Mouse (Mus musculus): ENCODE data around the gene Nedd9. TPM values are rescaled to one million over a fixed set of nuclear protein-coding genes. Genes with fewer than 3 reads are reported as not detected.
A peak's percentile ranks its signal among the peaks of the same experiment; 100 is the strongest.

The Nedd9 gene
- total RNA-seq, 4 experiments from 2014 or later, result 14.0 to 30.6 (median 24.2) TPM

GRCm38 (mm10) chr13:41339653-41340351 is 147.4 kb downstream of the Nedd9 start:
- DNase-seq, result no peak

GRCm38 (mm10) chr13:41339195-41339594 is 148.0 kb downstream of the Nedd9 start:
- no peak for DNase-seq

DNA sequence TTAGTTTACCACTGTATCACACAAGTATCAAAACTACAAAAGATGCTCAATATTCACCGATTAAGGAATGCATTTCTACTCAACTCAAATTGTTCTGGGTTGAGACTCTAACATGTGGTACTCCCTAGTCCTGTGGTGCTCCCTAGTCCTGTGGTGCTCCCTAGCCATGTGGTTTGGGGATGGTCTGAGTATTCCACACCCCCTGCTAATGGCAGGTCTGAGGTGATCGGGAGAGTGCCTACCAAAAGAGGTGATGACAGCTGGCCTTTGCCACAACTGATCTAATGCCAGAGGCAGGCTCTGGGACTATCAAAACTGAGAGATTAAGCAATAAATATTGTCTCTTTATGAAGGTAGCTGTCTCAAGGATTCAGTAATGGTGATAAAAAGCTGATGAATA is 149.8 kb downstream of the Nedd9 start:
- DNase-seq, result no peak

GRCm38 (mm10) chr13:41336260-41336659 is 150.9 kb downstream of the Nedd9 start:
- DNase-seq, result peak; percentile 83

DNA sequence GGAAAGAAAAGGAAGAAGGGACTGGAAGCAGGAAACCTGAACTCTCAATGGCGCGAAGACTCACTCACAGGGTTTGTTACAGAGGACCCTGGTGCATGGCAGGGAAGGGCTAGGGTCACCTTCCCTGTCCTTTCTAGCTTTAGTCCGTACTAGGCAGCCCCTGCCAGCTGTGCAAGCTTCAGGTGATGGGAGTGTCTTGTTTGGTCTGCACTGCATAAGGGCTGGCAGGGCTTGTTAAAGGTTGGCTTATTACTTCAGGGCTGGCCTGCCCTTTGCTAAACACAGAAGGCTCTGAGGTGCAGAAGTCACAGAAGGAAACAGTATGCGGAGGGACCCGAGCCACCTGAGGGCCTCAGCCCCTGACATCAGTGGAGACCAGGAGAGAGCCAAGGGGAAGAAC is 151.4 kb downstream of the Nedd9 start:
- no peak for DNase-seq

- DNase-seq, result no peak
These were observed 152.5 kb downstream of the Nedd9 start for GRCm38 (mm10) chr13:41334641-41335000.

GRCm38 (mm10) chr13:41333889-41334640 is 153.1 kb downstream of the Nedd9 start:
- no peak for DNase-seq

DNA sequence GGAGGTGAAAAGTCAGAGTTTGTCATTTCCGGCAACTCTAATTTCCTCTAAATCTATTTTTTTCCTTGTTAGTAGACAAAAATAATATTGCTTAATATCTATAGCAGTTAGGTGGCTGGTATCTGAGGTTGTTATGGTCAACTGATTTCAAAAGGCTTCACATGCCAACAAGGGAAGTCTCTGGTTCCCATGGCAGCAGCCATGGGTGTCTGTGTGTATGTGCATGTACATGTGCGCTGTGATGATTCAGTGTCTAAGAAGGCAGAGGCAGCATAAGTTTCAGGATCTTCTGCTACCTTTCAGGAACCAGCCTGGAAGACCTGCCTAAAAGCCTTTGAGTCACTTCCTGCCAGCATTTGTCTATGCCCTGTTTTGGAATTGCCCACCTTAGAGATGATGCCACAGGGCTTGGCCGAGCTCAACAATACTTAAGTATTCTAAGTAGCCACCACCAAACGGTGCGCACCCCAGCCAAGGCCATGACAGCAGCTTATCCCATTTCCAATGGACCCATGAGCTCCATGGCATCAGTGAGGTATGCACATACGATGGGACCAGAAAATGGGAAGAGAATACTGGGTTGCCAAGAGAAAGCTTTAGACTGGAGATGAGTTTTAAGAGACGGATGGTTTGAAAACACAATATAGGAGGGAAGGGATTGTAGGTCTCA is 155.4 kb downstream of the Nedd9 start:
- DNase-seq, result no peak

DNA sequence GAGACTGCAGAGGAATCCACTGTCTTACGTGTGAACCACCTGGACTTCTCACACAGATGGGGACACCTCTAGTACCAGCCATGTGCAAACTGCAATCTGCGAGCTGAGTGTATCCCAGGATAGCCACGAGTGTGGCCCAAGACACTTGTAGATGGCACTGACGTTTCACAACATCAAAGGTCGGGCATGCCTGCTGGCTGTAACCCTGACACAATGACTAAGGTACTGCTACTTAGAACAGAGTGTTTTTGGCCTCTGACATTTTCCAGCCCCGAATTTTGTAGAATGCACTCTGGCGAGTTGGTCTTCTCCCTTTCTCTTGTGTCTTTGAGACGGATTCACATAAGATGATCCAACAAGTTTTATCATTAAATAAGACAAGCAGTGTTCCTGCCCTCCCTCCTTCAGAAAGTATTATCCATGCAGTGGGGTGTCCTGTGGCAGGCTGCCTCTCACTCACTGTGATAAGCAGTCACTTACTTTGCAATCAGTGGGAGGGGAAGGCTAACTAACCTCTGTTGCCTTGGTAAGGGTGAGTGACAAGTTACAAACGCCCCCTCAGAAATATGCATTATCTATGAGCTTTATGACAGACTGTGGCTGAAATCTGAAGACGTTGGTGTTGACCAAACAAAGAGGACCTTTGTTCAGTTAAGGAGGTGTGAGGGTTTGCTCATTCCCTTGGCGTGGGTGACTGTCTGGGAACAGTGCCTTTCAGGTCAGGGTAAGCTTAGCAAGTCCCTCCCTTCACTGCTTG is 156.4 kb downstream of the Nedd9 start:
- DNase-seq, result no peak

- no peak for DNase-seq
These were observed 157.1 kb downstream of the Nedd9 start for GRCm38 (mm10) chr13:41330051-41330450.

DNA sequence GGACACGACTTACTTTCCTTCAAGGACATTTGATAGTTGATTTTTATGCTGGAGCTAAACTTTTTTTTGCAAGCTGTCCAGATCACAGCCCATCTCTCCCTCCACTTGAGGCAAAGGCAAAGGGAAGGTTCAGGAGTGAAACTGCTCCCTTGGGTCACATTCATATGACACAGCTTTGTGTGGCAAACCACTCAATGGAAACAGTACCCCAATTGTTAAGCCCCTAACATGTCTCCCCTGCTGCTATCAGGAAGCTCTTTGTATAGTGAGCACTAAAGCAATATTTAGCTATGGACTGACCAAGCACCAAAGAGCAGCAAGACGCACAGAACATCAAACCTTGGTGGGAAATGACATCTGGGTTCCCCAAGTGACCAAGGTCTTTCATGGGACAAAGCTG is 158.7 kb downstream of the Nedd9 start:
- DNase-seq, result no peak

- no peak for DNase-seq
These were observed 159.6 kb downstream of the Nedd9 start for GRCm38 (mm10) chr13:41327546-41327945.

DNA sequence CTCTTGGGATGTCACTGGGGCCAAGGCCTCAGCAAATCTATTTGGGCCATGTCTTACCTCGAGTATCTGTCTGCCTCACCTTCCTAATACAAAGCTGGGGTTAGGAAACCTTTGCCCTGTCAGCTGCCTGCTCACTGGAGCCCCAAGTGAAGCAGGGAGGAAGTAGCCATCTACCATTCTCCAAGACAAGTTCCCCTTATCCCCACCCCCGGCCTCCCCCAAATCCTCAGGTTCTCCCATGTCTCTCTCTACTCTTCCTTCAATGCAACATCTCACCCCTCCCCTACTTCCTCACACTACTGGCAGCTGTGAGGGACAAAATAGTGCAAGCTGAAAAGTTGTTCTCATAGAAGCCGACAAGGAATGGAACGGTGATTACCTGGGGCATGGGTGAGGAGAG is 161.0 kb downstream of the Nedd9 start:
- no peak for DNase-seq

- no peak for DNase-seq
These were observed 161.8 kb downstream of the Nedd9 start for GRCm38 (mm10) chr13:41325346-41325745.

DNA sequence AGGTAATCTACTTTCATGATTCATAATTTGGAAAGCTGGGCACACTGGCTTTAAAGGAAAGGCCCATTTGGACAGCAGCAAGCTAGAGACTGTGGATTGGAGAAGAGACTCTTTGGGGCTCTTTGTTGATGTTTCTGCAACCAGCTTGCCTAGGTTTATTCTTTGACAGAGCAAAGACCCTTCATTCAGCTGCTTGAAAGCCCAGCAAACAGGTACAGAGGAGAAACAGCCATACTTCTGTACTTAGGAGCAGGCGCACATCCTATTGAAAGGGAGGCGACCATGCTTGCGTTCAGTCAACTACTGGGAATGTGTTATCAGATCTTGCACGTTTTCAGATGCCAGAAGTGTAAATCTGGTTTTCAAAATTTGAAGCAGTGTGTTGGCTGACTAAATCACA is 162.5 kb downstream of the Nedd9 start:
- DNase-seq, result no peak

DNA sequence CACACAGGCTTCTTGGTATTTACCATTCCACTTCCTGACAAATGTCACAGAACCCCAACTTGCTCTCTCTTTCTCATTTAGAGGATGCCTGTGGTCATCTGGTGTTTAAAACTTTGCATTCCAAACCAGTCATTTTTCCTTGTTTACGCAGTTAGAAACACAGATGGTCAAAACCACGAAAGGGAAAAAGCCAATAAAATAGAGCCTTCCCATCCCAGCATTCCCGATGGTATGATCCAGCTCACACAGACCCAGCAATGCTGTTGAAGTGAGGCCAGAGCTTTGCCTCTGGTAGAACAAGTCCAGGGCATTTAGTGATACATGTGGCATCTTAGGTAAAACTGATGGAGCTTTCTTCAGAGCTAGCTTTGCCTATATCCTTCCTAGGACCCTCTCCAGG is 165.7 kb downstream of the Nedd9 start:
- DNase-seq, result no peak

GRCm38 (mm10) chr13:41320749-41321148 is 166.4 kb downstream of the Nedd9 start:
- DNase-seq, result no peak

DNA sequence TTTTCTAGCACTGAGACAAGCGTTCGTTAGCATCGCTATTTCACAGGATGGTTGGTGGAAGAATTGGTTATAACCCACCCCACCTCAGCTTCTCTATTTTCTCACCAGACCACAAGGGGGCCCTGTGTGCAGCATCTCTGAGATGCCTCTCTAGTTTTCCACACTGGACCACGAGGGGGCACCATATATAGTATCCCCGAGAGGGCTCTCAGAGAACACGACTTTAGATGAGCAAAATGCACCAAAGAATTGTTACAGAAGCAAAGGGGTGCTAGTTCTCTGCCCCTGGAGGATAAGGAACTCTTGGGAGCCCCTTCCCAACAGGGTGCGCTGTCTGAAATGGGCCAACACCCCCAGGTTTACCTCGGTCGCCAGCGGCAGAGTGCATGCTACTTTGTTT is 184.4 kb downstream of the Nedd9 start:
- DNase-seq, result peak; percentile 58

DNA sequence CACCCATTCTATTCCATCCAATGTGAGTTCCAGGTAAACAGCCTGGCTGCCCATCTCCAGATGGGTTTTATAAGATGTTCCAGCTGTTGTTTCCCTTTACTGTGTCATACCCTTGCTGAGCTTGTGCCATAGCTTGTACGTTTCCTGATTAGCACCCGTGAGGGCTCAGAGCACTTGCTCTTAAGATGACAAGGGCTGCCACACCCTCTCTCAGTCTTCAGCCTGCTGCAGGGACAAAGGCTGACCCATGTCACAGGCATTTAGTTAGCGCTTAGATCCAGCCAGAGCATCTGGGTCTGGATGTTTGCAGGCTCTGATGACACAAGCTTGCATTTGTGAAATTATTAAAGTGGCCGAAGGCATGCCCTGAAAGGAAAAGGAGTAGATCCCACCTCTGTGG is 187.1 kb downstream of the Nedd9 start:
- DNase-seq, result no peak

DNA sequence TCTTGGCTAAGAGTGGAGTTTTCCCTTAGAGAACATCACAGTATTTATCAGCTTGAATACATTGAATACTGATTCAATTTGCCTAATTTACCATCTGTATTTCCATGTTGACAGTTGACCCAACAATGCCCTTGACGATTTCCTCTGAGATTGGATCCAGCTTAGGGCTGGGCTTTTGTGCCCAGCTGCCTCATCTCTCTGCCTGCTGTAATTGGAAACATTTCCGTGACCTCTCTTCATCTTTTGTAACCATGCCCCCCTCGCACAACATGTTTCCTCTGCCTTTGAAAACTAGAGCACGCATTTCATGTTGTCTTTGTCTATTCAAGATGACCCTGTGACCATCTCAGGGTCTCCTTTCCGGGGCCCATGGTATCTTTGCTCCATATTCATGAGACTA is 188.2 kb downstream of the Nedd9 start:
- DNase-seq, result no peak

- DNase-seq, result no peak
These were observed 188.6 kb downstream of the Nedd9 start for GRCm38 (mm10) chr13:41298533-41298932.

DNA sequence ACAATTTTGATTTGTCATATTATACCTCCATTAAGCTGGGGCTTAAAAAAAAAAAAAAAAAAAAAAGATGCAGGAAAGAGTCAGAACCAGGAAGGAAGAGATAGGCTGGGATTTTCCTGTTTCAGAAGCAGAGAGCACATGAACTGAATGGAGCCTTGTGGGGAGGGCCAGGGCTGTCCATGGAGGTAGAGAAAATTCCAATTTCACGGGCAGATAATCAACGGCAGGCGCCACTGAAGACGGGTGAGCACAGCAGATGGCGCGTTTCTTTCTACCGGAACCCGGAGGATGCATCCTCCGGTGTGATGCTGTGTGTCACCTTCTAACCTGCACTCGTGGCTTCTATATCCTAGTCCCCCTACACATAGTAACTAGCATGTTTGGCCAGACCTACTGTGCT is 190.8 kb downstream of the Nedd9 start:
- no peak for DNase-seq

DNA sequence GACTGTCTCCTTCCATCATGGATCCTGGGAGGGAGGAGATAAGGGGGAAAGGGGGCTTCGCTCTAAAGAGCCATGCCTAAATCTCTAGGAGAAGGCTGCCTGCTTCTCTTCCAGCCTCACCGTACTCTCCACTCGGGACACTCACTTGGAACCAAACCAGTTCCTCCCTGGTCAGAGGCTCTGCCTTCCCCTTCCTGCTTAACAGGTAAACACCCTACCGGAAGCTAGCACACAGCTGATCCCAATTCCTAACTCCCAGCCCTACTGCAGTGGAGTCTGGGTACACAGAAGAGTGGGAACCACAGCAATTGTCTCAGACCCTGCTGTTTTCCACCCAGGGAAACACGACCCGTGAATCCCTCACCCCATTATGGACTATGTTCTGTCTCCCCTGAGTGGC is 191.3 kb downstream of the Nedd9 start:
- DNase-seq, result no peak

Measured in adrenal gland, adult 8-10 months (tissue).